Mouse (Mus musculus): ENCODE measurements at regions not wholly inside any gene's neighbourhood (a gene's known extent, or its start where the extent isn't known, plus 50 kb on each side); places are given as distances from the start of the nearest gene placed in this dataset.

DNA sequence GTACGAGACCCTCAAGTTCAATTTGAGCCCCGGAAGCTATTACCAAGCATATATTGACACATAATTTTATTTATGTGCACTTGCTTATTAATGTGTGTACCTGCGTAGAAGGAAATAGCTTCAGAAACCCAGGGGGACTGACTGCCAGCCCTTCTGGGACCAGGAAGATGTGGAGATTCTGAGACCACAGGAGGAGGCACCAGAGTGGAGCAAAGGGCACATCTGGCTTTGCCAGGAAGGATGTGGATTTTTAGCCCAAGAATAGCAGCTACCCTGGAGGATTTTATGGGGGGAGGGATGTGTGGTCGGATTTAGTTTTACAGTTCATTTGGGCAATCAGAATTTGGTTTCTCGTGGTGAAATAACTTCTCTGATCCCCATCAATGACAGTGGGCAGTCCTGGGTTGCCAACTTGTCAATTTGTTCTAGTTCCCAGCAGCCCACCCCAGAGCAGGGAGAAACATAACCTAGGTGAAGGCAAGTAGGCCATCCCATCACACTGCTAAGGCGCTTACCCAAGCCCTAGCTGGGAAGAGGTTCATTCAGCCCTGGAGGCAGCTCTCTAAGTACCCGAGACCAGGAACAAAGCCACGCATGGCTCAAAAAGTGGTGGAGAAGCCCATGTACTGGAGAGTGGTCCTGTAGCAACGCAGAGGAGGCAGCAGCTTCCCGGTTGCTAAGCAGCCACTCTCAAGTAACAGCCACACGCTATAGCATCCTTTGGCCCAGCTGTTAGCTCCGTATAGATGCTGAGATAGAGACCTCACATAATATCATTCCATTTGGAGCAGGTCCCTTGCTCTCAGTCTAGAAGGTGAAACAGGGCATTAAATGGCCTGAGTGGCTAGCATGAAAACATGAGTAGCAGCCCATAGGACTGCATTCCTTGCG lies 144.8 kb downstream of the Cxcl12 start:
- no peaks in the 10 kb centered on the region; the same call in 1 of the 2 replicates for H3K9me3 ChIP-seq (replicated peaks; ENCODE audit: control insufficient read depth, low read length, poor library complexity, severe bottlenecking)
- H3K27ac ChIP-seq (ENCODE audit: low read length), result no peak overlapping the region
- no peak overlapping the region for H3K9ac ChIP-seq (ENCODE audit: low read depth, low read length)
- WGBS, result 59% methylated on average over 13 of the region's 13 CpGs
- ATAC-seq, result peak; percentile 82
- no peak overlapping the region for H3K4me3 ChIP-seq (ENCODE audit: low read depth, low read length)
- H3K4me1 ChIP-seq (ENCODE audit: control insufficient read depth, insufficient read depth, low read length), result peaks cover 5% of the 10 kb centered on the region
- H3K27me3 ChIP-seq (ENCODE audit: control insufficient read depth, insufficient read depth, low read depth, low read length), result no peaks in the 10 kb centered on the region
- H3K36me3 ChIP-seq (ENCODE audit: control insufficient read depth, insufficient read depth, low read length), result no peaks in the 10 kb centered on the region
- no peak overlapping the region for H3K4me2 ChIP-seq (ENCODE audit: low read length)

DNA sequence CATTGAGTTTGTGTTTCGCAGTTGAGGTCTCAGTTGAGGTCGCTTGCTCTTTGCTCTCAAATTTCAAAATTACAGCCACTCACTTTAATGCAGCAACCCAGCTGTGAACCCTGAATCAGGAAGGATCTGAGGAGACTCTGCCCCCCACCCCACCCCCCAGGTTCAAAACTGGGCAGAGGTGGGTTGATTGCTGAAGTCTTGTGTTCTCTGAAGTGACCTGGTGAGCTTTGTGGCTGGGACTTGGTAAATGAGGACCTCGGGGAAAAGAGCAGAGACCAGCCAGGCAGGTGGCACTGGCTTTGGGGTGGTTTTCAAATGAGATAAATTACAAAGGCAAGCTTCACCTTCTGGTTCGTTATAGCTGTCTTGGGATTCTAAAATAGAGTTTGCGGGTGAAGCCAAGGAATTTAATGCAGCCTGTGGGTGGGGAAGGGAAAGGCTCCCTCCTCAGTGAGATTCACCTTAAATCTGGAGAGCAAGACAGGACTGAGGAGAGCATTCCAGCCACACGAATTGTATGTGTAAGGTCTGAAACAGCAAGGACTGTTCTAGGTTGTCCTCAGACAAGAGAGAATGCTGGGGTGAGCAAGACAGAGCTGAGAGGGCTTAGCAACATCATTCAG lies 145.7 kb downstream of the Cxcl12 start:
- 45% methylated on average over 6 of the region's 6 CpGs for WGBS
- Histone ChIP-seq H3K36me3 (ENCODE audit: control insufficient read depth, insufficient read depth, low read length) (no peaks in the 10 kb centered on the region), H3K9me3 (replicated peaks; ENCODE audit: control insufficient read depth, low read length, poor library complexity, severe bottlenecking) (no peaks in the 10 kb centered on the region; the same call in 1 of the 2 replicates), H3K4me2 (ENCODE audit: low read length) (no peak overlapping the region), H3K27me3 (ENCODE audit: control insufficient read depth, insufficient read depth, low read depth, low read length) (no peaks in the 10 kb centered on the region), H3K4me3 (ENCODE audit: low read depth, low read length) (no peak overlapping the region), H3K27ac (ENCODE audit: low read length) (no peak overlapping the region), H3K4me1 (ENCODE audit: control insufficient read depth, insufficient read depth, low read length) (peaks cover 5% of the 10 kb centered on the region), H3K9ac (ENCODE audit: low read depth, low read length) (no peak overlapping the region)
- no peak for ATAC-seq

DNA sequence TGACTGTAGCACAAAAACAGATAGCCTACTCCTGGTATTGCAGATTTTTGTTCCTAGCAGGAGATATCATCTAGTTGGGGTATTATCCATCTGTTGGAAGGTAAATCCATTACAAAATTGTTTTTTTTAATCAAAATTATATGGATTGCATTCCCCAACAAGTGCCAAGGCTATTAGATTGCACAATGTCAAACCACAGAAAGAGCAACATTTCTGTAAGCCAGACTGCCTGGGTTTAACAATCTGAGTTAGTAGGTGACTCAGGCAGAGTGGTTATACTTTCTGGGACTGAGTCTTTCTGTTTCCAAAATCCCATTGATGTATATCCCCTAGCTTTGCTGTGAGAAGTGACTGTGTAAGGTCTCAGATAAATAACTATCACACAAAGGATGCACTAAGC lies 155.0 kb downstream of the Cxcl12 start:
- Histone ChIP-seq H3K27ac (ENCODE audit: low read length) (no peak overlapping the region), H3K36me3 (ENCODE audit: control insufficient read depth, insufficient read depth, low read length) (no peaks in the 10 kb centered on the region), H3K9ac (ENCODE audit: low read depth, low read length) (no peak overlapping the region), H3K4me2 (ENCODE audit: low read length) (no peak overlapping the region), H3K4me1 (ENCODE audit: control insufficient read depth, insufficient read depth, low read length) (no peaks in the 10 kb centered on the region), H3K4me3 (ENCODE audit: low read depth, low read length) (no peak overlapping the region), H3K9me3 (replicated peaks; ENCODE audit: control insufficient read depth, low read length, poor library complexity, severe bottlenecking) (no peaks in the 10 kb centered on the region), H3K27me3 (ENCODE audit: control insufficient read depth, insufficient read depth, low read depth, low read length) (no peaks in the 10 kb centered on the region)
- ATAC-seq, result no peak

DNA sequence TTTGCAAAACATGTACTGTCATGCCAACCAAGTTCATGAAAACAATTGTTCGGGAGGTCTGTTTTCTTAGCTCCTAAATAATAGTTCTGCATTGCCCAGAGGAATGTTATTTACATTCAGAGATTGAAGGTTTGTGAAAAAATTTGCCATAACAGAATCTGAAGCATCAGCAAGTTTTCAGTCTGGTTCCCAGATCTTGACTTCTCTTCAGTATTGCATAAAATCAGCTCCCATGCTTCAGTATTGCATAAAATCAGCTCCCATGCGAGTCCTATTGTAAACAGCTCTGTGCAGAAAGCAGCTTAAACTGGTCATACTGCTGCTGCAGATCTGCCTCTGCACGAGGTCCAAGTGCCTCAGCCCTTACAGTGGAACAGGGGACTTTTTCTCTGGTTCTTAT lies 155.5 kb downstream of the Cxcl12 start:
- Histone ChIP-seq H3K4me2 (ENCODE audit: low read length) (no peak overlapping the region), H3K36me3 (ENCODE audit: control insufficient read depth, insufficient read depth, low read length) (no peaks in the 10 kb centered on the region), H3K27me3 (ENCODE audit: control insufficient read depth, insufficient read depth, low read depth, low read length) (no peaks in the 10 kb centered on the region), H3K4me3 (ENCODE audit: low read depth, low read length) (no peak overlapping the region), H3K9me3 (replicated peaks; ENCODE audit: control insufficient read depth, low read length, poor library complexity, severe bottlenecking) (no peaks in the 10 kb centered on the region), H3K4me1 (ENCODE audit: control insufficient read depth, insufficient read depth, low read length) (no peaks in the 10 kb centered on the region), H3K9ac (ENCODE audit: low read depth, low read length) (no peak overlapping the region), H3K27ac (ENCODE audit: low read length) (no peak overlapping the region)
- 55% methylated on average over 3 of the region's 3 CpGs for WGBS
- no peak for ATAC-seq

DNA sequence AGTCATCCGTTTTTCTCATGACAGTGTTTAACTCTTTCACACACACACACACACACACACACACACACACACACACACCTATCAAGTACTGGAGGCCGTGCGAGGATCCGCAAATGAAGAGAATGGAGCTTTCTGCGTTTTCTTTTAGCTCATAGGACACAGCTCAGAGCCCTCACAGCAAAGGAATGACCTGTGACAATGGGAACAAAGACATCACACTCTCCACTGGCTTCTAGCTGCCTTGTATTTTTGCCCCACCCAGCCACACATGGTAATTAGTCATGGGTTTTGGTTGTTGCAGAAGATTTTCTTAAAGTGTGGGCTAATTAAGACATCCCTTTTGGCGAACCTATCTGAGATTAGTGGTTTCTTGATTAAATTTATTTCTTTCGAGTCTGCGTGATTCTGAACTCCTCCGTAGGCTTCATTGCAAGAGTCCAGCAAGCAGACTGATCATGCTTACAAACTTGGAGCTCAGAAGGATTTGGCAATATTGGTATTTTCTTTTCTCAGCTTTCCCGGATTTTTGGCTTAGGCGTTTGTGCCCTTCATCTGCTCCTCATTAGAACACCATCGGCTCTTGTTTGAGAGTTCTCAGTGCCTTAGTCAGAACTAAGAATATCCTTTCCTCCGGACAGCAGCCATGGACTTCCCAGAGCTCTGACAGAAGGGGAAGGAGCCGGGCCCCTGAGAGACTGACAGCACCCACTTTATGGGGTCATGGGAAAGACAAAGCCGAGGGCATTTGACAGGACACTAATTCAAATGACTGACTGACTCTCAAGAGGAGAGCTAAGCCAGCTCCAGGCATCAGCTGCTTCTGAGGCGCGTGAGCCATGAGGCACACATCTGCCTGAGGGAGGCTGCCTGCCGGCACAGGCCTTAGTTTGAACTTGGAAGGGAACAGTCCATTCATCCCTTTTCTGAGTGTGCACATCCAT lies 158.8 kb downstream of the Cxcl12 start:
- H3K36me3 ChIP-seq (ENCODE audit: control insufficient read depth, insufficient read depth, low read length), result no peaks in the 10 kb centered on the region
- no peak overlapping the region for H3K4me2 ChIP-seq (ENCODE audit: low read length)
- H3K4me1 ChIP-seq (ENCODE audit: control insufficient read depth, insufficient read depth, low read length), result no peaks in the 10 kb centered on the region
- ATAC-seq, result no peak
- no peaks in the 10 kb centered on the region for H3K27me3 ChIP-seq (ENCODE audit: control insufficient read depth, insufficient read depth, low read depth, low read length)
- H3K27ac ChIP-seq (ENCODE audit: low read length), result no peak overlapping the region
- 26% methylated on average over 18 of the region's 18 CpGs for WGBS
- H3K9me3 ChIP-seq (replicated peaks; ENCODE audit: control insufficient read depth, low read length, poor library complexity, severe bottlenecking), result no peaks in the 10 kb centered on the region
- H3K9ac ChIP-seq (ENCODE audit: low read depth, low read length), result no peak overlapping the region
- H3K4me3 ChIP-seq (ENCODE audit: low read depth, low read length), result no peak overlapping the region

DNA sequence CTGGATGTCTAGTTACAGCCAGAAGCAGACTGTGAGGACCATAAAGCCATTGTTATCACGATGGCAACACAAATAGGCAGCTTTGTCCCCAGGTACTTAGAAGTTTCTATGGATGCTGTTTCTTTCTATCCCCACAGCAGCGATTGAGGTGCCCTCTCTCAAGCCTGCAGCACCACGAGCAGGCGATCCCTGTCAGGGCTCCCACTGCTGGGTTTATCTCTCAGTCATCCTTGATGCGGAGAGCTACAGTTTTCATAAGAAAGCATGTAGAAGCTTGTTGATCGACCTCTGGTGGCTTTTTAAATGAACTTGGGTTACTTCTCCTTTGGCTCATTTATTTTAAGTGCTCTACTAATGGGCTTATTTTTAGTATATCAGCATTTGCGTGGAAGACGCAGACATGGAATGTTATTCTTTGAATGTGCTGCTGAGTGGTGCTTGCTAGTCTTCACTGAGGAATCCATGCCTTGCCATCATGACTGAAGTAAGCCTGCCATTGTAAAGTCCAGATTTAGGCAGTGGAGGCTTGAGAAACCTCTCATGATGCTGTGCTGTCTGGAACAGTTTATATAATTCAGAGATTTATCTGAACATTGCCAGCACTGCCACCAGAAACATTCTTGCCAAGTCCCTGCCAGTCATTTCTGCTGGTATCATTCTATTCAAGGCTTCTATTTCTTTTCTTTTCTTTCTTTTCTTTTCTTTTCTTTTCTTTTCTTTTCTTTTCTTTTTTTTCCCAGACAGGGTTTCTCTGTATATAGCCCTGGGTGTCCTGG lies 161.0 kb downstream of the Cxcl12 start:
- WGBS, result 69% methylated on average over 8 of the region's 8 CpGs
- no peak for ATAC-seq

DNA sequence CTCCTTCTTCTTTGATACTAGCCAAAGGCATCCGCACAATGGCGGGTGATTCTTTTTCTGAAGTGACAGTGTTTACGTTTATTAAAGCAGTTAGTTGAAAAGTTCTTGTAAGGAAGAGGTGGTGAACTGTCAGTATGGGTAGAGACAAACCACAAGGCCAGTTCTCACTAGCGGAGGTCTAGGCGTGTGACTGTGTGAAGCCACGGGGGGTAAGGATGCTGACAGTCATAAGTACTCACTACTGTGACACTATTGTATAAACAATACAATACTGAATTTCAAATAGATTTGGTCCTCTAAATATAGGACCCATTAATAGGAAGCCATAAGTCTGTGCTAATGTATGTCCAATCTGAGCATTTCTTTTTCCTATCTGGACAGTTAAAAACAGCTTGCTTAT lies 161.9 kb downstream of the Cxcl12 start:
- Histone ChIP-seq H3K4me2 (ENCODE audit: low read length) (no peak overlapping the region), H3K27me3 (ENCODE audit: control insufficient read depth, insufficient read depth, low read depth, low read length) (no peaks in the 10 kb centered on the region), H3K9me3 (replicated peaks; ENCODE audit: control insufficient read depth, low read length, poor library complexity, severe bottlenecking) (no peaks in the 10 kb centered on the region), H3K9ac (ENCODE audit: low read depth, low read length) (no peak overlapping the region), H3K27ac (ENCODE audit: low read length) (no peak overlapping the region), H3K36me3 (ENCODE audit: control insufficient read depth, insufficient read depth, low read length) (no peaks in the 10 kb centered on the region), H3K4me1 (ENCODE audit: control insufficient read depth, insufficient read depth, low read length) (no peaks in the 10 kb centered on the region), H3K4me3 (ENCODE audit: low read depth, low read length) (no peak overlapping the region)
- 87% methylated on average over 6 of the region's 6 CpGs for WGBS
- ATAC-seq, result no peak

More for the DNA sequence above, 161.0 kb downstream of the Cxcl12 start:
- Histone ChIP-seq H3K27me3 (ENCODE audit: control insufficient read depth, insufficient read depth, low read depth, low read length) (no peaks in the 10 kb centered on the region), H3K9me3 (replicated peaks; ENCODE audit: control insufficient read depth, low read length, poor library complexity, severe bottlenecking) (no peaks in the 10 kb centered on the region), H3K27ac (ENCODE audit: low read length) (no peak overlapping the region), H3K4me1 (ENCODE audit: control insufficient read depth, insufficient read depth, low read length) (no peaks in the 10 kb centered on the region), H3K9ac (ENCODE audit: low read depth, low read length) (no peak overlapping the region), H3K4me2 (ENCODE audit: low read length) (no peak overlapping the region), H3K36me3 (ENCODE audit: control insufficient read depth, insufficient read depth, low read length) (no peaks in the 10 kb centered on the region), H3K4me3 (ENCODE audit: low read depth, low read length) (no peak overlapping the region)

DNA sequence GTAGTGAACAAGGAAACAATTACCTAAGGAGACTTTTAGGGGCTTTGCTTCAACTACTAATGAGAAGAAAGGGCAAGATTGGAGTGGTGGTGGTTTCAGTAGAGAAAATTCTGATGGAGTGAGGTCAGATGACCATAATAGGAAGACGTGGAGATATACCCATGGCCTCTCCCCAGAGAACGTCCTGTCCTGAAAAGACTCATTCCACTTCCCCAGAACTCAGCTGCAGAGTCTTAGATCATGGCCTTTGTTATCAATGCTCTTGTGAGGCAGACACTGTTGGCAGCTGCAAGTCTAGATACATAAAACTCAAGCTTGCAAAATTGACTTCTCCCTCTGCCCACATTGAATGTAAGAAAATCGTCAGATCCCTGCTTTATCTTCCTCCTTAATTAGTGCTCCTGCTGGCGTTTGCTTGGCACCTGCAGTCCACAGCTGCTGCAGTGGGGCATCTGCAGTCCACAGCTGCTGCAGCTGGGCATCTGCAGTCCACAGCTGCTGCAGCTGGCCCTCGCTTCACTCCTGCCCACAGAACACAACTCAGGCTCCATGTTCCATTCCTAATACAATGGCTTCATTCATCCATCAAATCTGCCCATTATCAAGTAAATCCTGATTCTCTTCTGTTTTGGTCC lies 162.5 kb downstream of the Cxcl12 start:
- no peak overlapping the region for H3K9ac ChIP-seq (ENCODE audit: low read depth, low read length)
- H3K4me2 ChIP-seq (ENCODE audit: low read length), result no peak overlapping the region
- H3K4me1 ChIP-seq (ENCODE audit: control insufficient read depth, insufficient read depth, low read length), result no peaks in the 10 kb centered on the region
- no peak overlapping the region for H3K4me3 ChIP-seq (ENCODE audit: low read depth, low read length)
- WGBS, result 21% methylated on average over 5 of the region's 5 CpGs
- no peaks in the 10 kb centered on the region for H3K9me3 ChIP-seq (replicated peaks; ENCODE audit: control insufficient read depth, low read length, poor library complexity, severe bottlenecking)
- no peak overlapping the region for H3K27ac ChIP-seq (ENCODE audit: low read length)
- no peak for ATAC-seq
- H3K27me3 ChIP-seq (ENCODE audit: control insufficient read depth, insufficient read depth, low read depth, low read length), result no peaks in the 10 kb centered on the region
- no peaks in the 10 kb centered on the region for H3K36me3 ChIP-seq (ENCODE audit: control insufficient read depth, insufficient read depth, low read length)
